8 mouse cellular contexts compared by ENCODE assay signal in the genomic region with DNA sequence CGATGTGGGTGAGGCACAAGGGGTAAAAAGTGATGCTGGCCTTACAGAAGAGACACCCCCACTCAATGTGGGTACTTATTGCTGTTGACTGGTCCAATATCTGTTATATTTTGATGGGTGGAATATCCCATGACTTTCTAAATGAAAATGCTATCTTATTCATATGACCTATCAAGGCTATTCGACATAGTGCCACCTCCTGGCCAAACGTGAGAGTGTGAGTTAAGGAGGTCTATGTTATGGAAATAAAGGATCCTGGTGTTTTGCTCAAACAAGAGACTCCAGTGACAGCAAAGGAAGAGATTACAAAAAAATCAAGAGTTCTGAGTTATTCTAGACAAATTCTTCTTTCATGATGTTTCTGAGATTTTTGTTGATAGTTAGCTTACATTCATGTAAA.
DNase-seq lines count a peak whose midpoint lies in the region; ATAC-seq and TF ChIP-seq lines count a peak whose summit lies in the region.

No protein-coding gene starts in this region.

- 41% methylated on average over 3 of the region's 3 CpGs for WGBS in lung, postnatal 0 days

- H3K36me3 ChIP-seq in lung, postnatal 0 days (ENCODE audit: insufficient read depth, low read length), result no peaks in the 10 kb centered on the region

- no peaks in the 10 kb centered on the region for H3K9me3 ChIP-seq in lung, postnatal 0 days (ENCODE audit: low read length)

- ATAC-seq in lung, postnatal 0 days, result no peak
- ATAC-seq in inflammation-experienced regulatory T-cells, adult 6 months, result no peak

- H3K4me3 ChIP-seq in lung, postnatal 0 days (ENCODE audit: low read depth, low read length), result no peak overlapping the region

- H3K9ac ChIP-seq in lung, postnatal 0 days (replicated peaks; ENCODE audit: low read depth), result no peak overlapping the region

- no peak for TF ChIP-seq EP300 in lung, postnatal 0 days (IDR thresholded peaks at IDR 0.05)

- H3K4me1 ChIP-seq in lung, postnatal 0 days (ENCODE audit: insufficient read depth, low read depth, low read length), result no peaks in the 10 kb centered on the region

- DNase-seq in adrenal gland, adult (ENCODE audit: inconsistent age in 2 of 2, low spot score in 1 of 2), result peak; percentile 8 to 50
- DNase-seq in adrenal gland, postnatal 4 days (ENCODE audit: low spot score in 2 of 2), result no peak
- DNase-seq in left cerebral cortex, adult 18-20 months (ENCODE audit: low spot score in 2 of 2), result peak; percentile 29 to 37
- DNase-seq in left cerebral cortex, postnatal 36 days (ENCODE audit: low spot score in 2 of 2), result no peak
- peak; percentile 7 for DNase-seq in WW6 (ENCODE audit: low read depth, low spot score)
- DNase-seq in forelimb bud, embryonic 11.5 days (ENCODE audit: low read depth, low spot score), result peak; percentile 9
- DNase-seq in lung, postnatal 0 days (ENCODE audit: low spot score), result peak; percentile 51

- intact Hi-C loops in left cerebral cortex, postnatal 36 days (cut with DNase I), result no loop called here

- H3K27ac ChIP-seq in lung, postnatal 0 days (ENCODE audit: low read length), result no peak overlapping the region

- no peaks in the 10 kb centered on the region for H3K27me3 ChIP-seq in lung, postnatal 0 days (replicated peaks; ENCODE audit: insufficient read depth, low read length)

- no peak overlapping the region for H3K4me2 ChIP-seq in lung, postnatal 0 days (replicated peaks; ENCODE audit: low read depth, low read length)

- peak; percentile 67 for TF ChIP-seq CTCF in lung, postnatal 0 days (IDR thresholded peaks at IDR 0.05)

Comparison
In these comparisons a context has a peak if more than half of its experiments do, and no peak if none do; other contexts are left out.
1. DNase-seq: peak in adrenal gland, adult (2 of 2), left cerebral cortex, adult 18-20 months (2 of 2), WW6 (single experiment), forelimb bud, embryonic 11.5 days (single experiment) and lung, postnatal 0 days (single experiment); none in adrenal gland, postnatal 4 days (0 of 2) and left cerebral cortex, postnatal 36 days (0 of 2).